ENCODE assay signal across 9 mouse cellular contexts in genomic region chr5:32862469-32863132, GRCm38 (mm10). TPM values are rescaled to one million over a fixed set of nuclear protein-coding genes. Genes with fewer than 3 reads are reported as not detected.
A peak's percentile ranks its signal among the peaks of the same experiment; 100 is the strongest.
DNase-seq lines count a peak whose midpoint lies in the region; ATAC-seq and TF ChIP-seq lines count a peak whose summit lies in the region.
"Had no signal": no experiment of that assay in that cellular context is flagged by ENCODE, and none has a peak within 500 bp of the region (broad histone marks: within the 10 kb centered on the region; RNA-seq: fewer than 3 reads in every experiment).

No protein-coding gene starts in this region.

- H3K4me2 ChIP-seq in forebrain, embryonic 12.5 days, result peak overlapping the region; percentile 78; the same call in 1 of the 2 replicates
- H3K4me2 ChIP-seq in limb, embryonic 12.5 days, result peak overlapping the region; percentile 77
- peak overlapping the region; percentile 76 for H3K4me2 ChIP-seq in neural tube, embryonic 12.5 days (replicated peaks)

- H3K9me3 ChIP-seq in forebrain, embryonic 12.5 days, result no peaks in the 10 kb centered on the region
- no peaks in the 10 kb centered on the region for H3K9me3 ChIP-seq in limb, embryonic 12.5 days
- H3K9me3 ChIP-seq in neural tube, embryonic 12.5 days, result no peaks in the 10 kb centered on the region
- H3K9me3 ChIP-seq: stomach, embryonic 15.5 days had no signal

- TF ChIP-seq POLR2A in liver, adult 2 months (IDR thresholded peaks at IDR 0.05; ENCODE audit: extremely low read depth, insufficient read depth, low read length), result no peak

- DNase-seq in liver, adult 2 months (ENCODE audit: extremely low read depth, low read depth, low spot score), result peak; percentile 65
- no peak for DNase-seq in liver
- DNase-seq in cerebellum, adult 18-20 months, result no peak
- DNase-seq in layer of hippocampus, postnatal 25 days (ENCODE audit: extremely low spot score in 1 of 2, low spot score in 1 of 2), result no peak
- no peak for DNase-seq in right cerebral cortex, postnatal 25 days

- H3K9ac ChIP-seq in liver, adult 2 months (ENCODE audit: low read depth, low read length), result no peak overlapping the region
- H3K9ac ChIP-seq in forebrain, embryonic 12.5 days, result no peak overlapping the region
- H3K9ac ChIP-seq in limb, embryonic 12.5 days (replicated peaks), result no peak overlapping the region
- no peak overlapping the region for H3K9ac ChIP-seq in neural tube, embryonic 12.5 days

- H3K36me3 ChIP-seq in liver, adult 2 months (ENCODE audit: control insufficient read depth, insufficient read depth, low read length), result no peaks in the 10 kb centered on the region
- H3K36me3 ChIP-seq in forebrain, embryonic 12.5 days (replicated peaks), result peaks cover 8% of the 10 kb centered on the region
- peaks cover 15% of the 10 kb centered on the region; the same call in 1 of the 2 replicates for H3K36me3 ChIP-seq in limb, embryonic 12.5 days
- H3K36me3 ChIP-seq in neural tube, embryonic 12.5 days, result peaks cover 7% of the 10 kb centered on the region; the same call in 1 of the 2 replicates
- H3K36me3 ChIP-seq: stomach, embryonic 15.5 days had no signal

- H3K79me2 ChIP-seq in liver, adult 2 months (ENCODE audit: control insufficient read depth, insufficient read depth, low read length), result no peaks in the 10 kb centered on the region; the same call in 1 of the 2 replicates

- no peaks in the 10 kb centered on the region for H3K27me3 ChIP-seq in liver, adult 2 months (ENCODE audit: control insufficient read depth, insufficient read depth, low read length)
- H3K27me3 ChIP-seq in forebrain, embryonic 12.5 days, result no peaks in the 10 kb centered on the region
- no peaks in the 10 kb centered on the region for H3K27me3 ChIP-seq in limb, embryonic 12.5 days
- H3K27me3 ChIP-seq in neural tube, embryonic 12.5 days (replicated peaks), result no peaks in the 10 kb centered on the region
- H3K27me3 ChIP-seq: stomach, embryonic 15.5 days had no signal

- no peak for ATAC-seq in forebrain, embryonic 12.5 days (ENCODE audit: low FRiP score)
- ATAC-seq in limb, embryonic 12.5 days (ENCODE audit: insufficient number of reproducible peaks, insufficient read depth, low FRiP score, low TSS enrichment, low read depth), result no peak
- no peak for ATAC-seq in neural tube, embryonic 12.5 days (ENCODE audit: low FRiP score, low read depth)

- H3K4me3 ChIP-seq in liver, adult 2 months (ENCODE audit: insufficient read depth, low read depth, low read length), result no peak overlapping the region
- no peak overlapping the region for H3K4me3 ChIP-seq in forebrain, embryonic 12.5 days (replicated peaks)
- peak overlapping the region; percentile 72; the same call in 1 of the 2 replicates for H3K4me3 ChIP-seq in limb, embryonic 12.5 days (replicated peaks)
- H3K4me3 ChIP-seq in neural tube, embryonic 12.5 days, result no peak overlapping the region

- no peak for TF ChIP-seq CTCF in liver, adult 2 months (IDR thresholded peaks at IDR 0.05; ENCODE audit: low read depth, low read length)

- H3K27ac ChIP-seq in liver, adult 2 months (replicated peaks; ENCODE audit: insufficient read depth, low read depth, low read length), result no peak overlapping the region
- H3K27ac ChIP-seq in forebrain, embryonic 12.5 days, result no peak overlapping the region
- no peak overlapping the region for H3K27ac ChIP-seq in limb, embryonic 12.5 days
- H3K27ac ChIP-seq in neural tube, embryonic 12.5 days, result no peak overlapping the region

- H3K4me1 ChIP-seq in liver, adult 2 months (ENCODE audit: control insufficient read depth, insufficient read depth, low read length), result peaks cover 6% of the 10 kb centered on the region; the same call in 1 of the 2 replicates
- H3K4me1 ChIP-seq in forebrain, embryonic 12.5 days, result peaks cover 10% of the 10 kb centered on the region
- peaks cover 8% of the 10 kb centered on the region for H3K4me1 ChIP-seq in limb, embryonic 12.5 days (replicated peaks)
- peaks cover 11% of the 10 kb centered on the region; the same call in 1 of the 2 replicates for H3K4me1 ChIP-seq in neural tube, embryonic 12.5 days
- H3K4me1 ChIP-seq: stomach, embryonic 15.5 days had no signal

- WGBS in liver, adult 2 months, result 20% methylated on average over 6 of the region's 6 CpGs
- 82% methylated on average over 6 of the region's 6 CpGs for WGBS in forebrain, embryonic 12.5 days
- WGBS in limb, embryonic 12.5 days, result 66% methylated on average over 6 of the region's 6 CpGs
- WGBS in neural tube, embryonic 12.5 days, result 70% methylated on average over 6 of the region's 6 CpGs

RNA-seq across cellular contexts. Expression of gene Depdc5, which starts 0.9 kb away (rescaled TPM):
- 8.2 and 12.8 TPM in 2 replicates for total RNA-seq in liver, adult 2 months (2014; rRNA removed)
- polyA plus RNA-seq in liver, adult 2 months (2012; rRNA removed), result 6.7 and 8.7 TPM in 2 replicates
- 39.6 and 40.2 TPM in 2 replicates for polyA plus RNA-seq in forebrain, embryonic 12.5 days (2016; fragmentation: Nextera tagmentation; extraction: Ambion mirVana)
- polyA plus RNA-seq in limb, embryonic 12.5 days (2016; fragmentation: Nextera tagmentation; extraction: Ambion mirVana), result 34.4 and 36.3 TPM in 2 replicates
- polyA plus RNA-seq in neural tube, embryonic 12.5 days (2016; fragmentation: Nextera tagmentation; extraction: Ambion mirVana), result 34.2 and 37.4 TPM in 2 replicates
- 10 to 100 TPM; 57.1 to 66.6 TPM for total RNA-seq in layer of hippocampus, postnatal 25 days (2021)

RNA-seq across cellular contexts. Expression of gene Prr14l, which starts 8.5 kb away (rescaled TPM):
- total RNA-seq in liver, adult 2 months (2014; rRNA removed), result 10.0 and 13.9 TPM in 2 replicates
- 8.7 and 15.7 TPM in 2 replicates for polyA plus RNA-seq in liver, adult 2 months (2012; rRNA removed)
- polyA plus RNA-seq in forebrain, embryonic 12.5 days (2016; fragmentation: Nextera tagmentation; extraction: Ambion mirVana), result 14.2 and 18.5 TPM in 2 replicates
- polyA plus RNA-seq in limb, embryonic 12.5 days (2016; fragmentation: Nextera tagmentation; extraction: Ambion mirVana), result 15.3 and 15.8 TPM in 2 replicates
- polyA plus RNA-seq in neural tube, embryonic 12.5 days (2016; fragmentation: Nextera tagmentation; extraction: Ambion mirVana), result 15.2 and 21.1 TPM in 2 replicates
- total RNA-seq in layer of hippocampus, postnatal 25 days (2021), result 10 to 100 TPM; 53.9 to 55.0 TPM

RNA-seq across cellular contexts. Expression of gene Gm20671, which starts 35.7 kb away (rescaled TPM):
- total RNA-seq in liver, adult 2 months (2014; rRNA removed), result not detected in 2 replicates
- polyA plus RNA-seq in liver, adult 2 months (2012; rRNA removed), result 2.3 and 3.2 TPM in 2 replicates
- not detected in 2 replicates for polyA plus RNA-seq in forebrain, embryonic 12.5 days (2016; fragmentation: Nextera tagmentation; extraction: Ambion mirVana)
- not detected in 2 replicates for polyA plus RNA-seq in limb, embryonic 12.5 days (2016; fragmentation: Nextera tagmentation; extraction: Ambion mirVana)
- not detected in 2 replicates for polyA plus RNA-seq in neural tube, embryonic 12.5 days (2016; fragmentation: Nextera tagmentation; extraction: Ambion mirVana)
- not detected for total RNA-seq in layer of hippocampus, postnatal 25 days (2021)
- polyA plus RNA-seq: stomach, embryonic 15.5 days had no signal
